Mouse (Mus musculus) B cell, adult (primary cell): Measurements from ENCODE around the gene Traf3ip1. TPM values are rescaled to one million over a fixed set of nuclear protein-coding genes. Genes with fewer than 3 reads are reported as not detected.

Experiments
- total RNA-seq: library from RNA; stranded (reverse); gene quantifications from 4 replicates; pipeline ENCODE4 v1.2.4, GENCODE M21; 2023; ENCODE audit not compliant: inconsistent age

Traf3ip1 gene
- total RNA-seq: 7.1 to 9.6 TPM (median 8.4 TPM) in 4 replicates

GRCm38 (mm10) chr1:91494457-91495140, at the start of gene Traf3ip1:
Gene Traf3ip1, plus strand, starts transcription at chr1:91494647.

DNA sequence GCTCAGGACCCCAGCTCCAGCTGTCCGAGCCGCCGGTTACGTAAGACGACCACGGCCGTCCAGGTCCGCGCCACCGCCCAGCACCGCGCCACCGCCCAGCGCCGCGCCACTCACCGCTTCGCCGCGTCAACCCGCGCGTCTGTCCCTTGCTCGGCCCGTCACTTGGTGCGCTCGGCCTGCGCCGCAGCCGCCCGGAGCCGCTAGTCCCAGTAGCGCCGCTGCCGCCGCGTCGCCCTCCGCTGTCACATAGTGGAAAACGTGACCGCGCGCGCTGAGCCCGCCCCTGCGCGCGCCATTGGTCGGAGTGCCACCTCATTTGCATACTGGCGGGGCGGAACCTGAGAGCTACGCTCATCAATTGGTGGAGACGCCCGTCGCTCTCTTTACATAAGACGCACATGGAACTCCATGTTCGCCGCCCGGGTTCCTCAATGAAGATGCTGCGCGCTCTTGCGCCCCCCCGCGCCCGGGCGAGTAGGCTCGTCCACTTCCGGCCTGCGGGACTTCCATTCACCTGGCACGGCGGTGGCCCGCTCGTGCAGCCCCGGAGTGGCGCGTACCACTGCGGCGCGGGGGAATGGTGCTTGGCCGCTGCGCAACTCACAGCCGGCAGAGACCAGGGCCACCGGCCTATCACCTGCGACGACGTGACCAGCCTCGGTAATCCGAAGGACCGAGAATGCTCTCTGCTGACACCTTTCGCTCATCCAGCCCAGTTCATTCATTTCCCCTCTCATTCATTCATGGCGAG, 35.2 kb upstream of the Traf3ip1 start, which contains the start of gene Per2:
Gene Per2, minus strand, starts transcription at position 266 of the 751 bp plus-strand sequence.

GRCm38 (mm10) chr1:91540271-91540826, 45.9 kb downstream of the Traf3ip1 start, which contains the start of gene Asb1:
Gene Asb1, plus strand, starts transcription at chr1:91540544.

Other genes starting within 250 kb of the Traf3ip1 start
- gene Ube2f, start 244.3 kb upstream of the Traf3ip1 start, total RNA-seq: 49.8 to 62.2 TPM (median 57.1 TPM) in 4 replicates
- gene Scly, start 196.3 kb upstream of the Traf3ip1 start, total RNA-seq: 24.4 to 31.8 TPM (median 31.3 TPM) in 4 replicates
- 0.19 TPM in 1 of 4 replicates, not detected in the others for gene Espnl, start 172.6 kb upstream of the Traf3ip1 start, total RNA-seq
- not detected in 4 replicates for gene Klhl30, start 143.6 kb upstream of the Traf3ip1 start, total RNA-seq
- gene Erfe, start 128.2 kb upstream of the Traf3ip1 start, total RNA-seq: not detected in 4 replicates
- gene Ilkap, start 95.8 kb upstream of the Traf3ip1 start, total RNA-seq: 110 to 118 TPM (median 114 TPM) in 4 replicates
- gene Hes6, start 80.6 kb upstream of the Traf3ip1 start, total RNA-seq: 32.1 to 42.0 TPM (median 36.4 TPM) in 4 replicates
- gene Per2, start 35.3 kb upstream of the Traf3ip1 start, total RNA-seq: 16.8 to 33.2 TPM (median 23.9 TPM) in 4 replicates
- gene Asb1, start 45.9 kb downstream of the Traf3ip1 start, total RNA-seq: 11.6 to 16.5 TPM (median 15.1 TPM) in 4 replicates